Mouse (Mus musculus) liver, postnatal 0 days (tissue): ENCODE measurements at regions not wholly inside any gene's neighbourhood (a gene's known extent, or its start where the extent isn't known, plus 50 kb on each side); places are given as distances from the start of the nearest gene placed in this dataset.

Source experiments
- ATAC-seq: fragments of 200-750 bp; cut with Nextera tagmentation; 2 replicates; pipeline ENCODE4 v1.8.0; 2017; ENCODE audit warnings: mild to moderate bottlenecking, moderate library complexity
- DNase-seq: peaks from one replicate; pipeline ENCODE4 v3.0.0-alpha.2; 2016
- H3K27ac ChIP-seq: fragments of 300-500 bp; sonication (generic); 2 replicates; pipeline ENCODE4 v1.5.1; 2014; ENCODE audit warnings: antibody characterized with exemption, moderate library complexity, mild to moderate bottlenecking, low read depth
- H3K27me3 ChIP-seq: fragments of 300-500 bp; sonication (generic); 2 replicates; pipeline ENCODE4 v1.6.1; 2014; ENCODE audit warnings: low read length, control low read depth, mixed read lengths; ENCODE audit not compliant: insufficient read depth
- H3K36me3 ChIP-seq: fragments of 300-500 bp; sonication (generic); replicated peaks from 2 replicates; pipeline ENCODE4 v1.6.1; 2014; ENCODE audit warnings: mild to moderate bottlenecking, control low read depth, low read length, moderate library complexity, mixed read lengths; ENCODE audit not compliant: insufficient read depth
- H3K4me1 ChIP-seq: fragments of 300-500 bp; sonication (generic); 2 replicates; pipeline ENCODE4 v1.6.1; 2014; ENCODE audit warnings: antibody characterized with exemption, mild to moderate bottlenecking, control low read depth; ENCODE audit not compliant: insufficient read depth
- H3K4me2 ChIP-seq: fragments of 300-500 bp; sonication (generic); 2 replicates; pipeline ENCODE4 v1.6.1; 2014; ENCODE audit warnings: low read depth, mild to moderate bottlenecking, low read length, moderate library complexity, mixed read lengths
- H3K4me3 ChIP-seq: fragments of 300-500 bp; sonication (generic); 2 replicates; pipeline ENCODE4 v1.5.1; 2014; ENCODE audit warnings: low read depth, low read length
- H3K9ac ChIP-seq: fragments of 300-500 bp; sonication (generic); replicated peaks from 2 replicates; pipeline ENCODE4 v1.6.1; 2014; ENCODE audit warnings: mild to moderate bottlenecking, moderate library complexity
- H3K9me3 ChIP-seq: fragments of 300-500 bp; sonication (generic); 2 replicates; pipeline ENCODE4 v1.6.1; 2016; ENCODE audit warnings: mild to moderate bottlenecking, control low read depth, low read length, mixed read lengths
- CTCF ChIP-seq: sonication (generic); IDR thresholded peaks from 2 replicates; pipeline ENCODE4 v1.5.1; 2016; ENCODE audit warnings: antibody characterized with exemption, low read depth
- EP300 ChIP-seq: IDR thresholded peaks from 2 replicates; pipeline ENCODE4 v1.6.1; 2016; ENCODE audit warnings: antibody characterized with exemption, low read depth, mild to moderate bottlenecking
- WGBS: fragments of 180-500 bp; shearing (Covaris S2); extraction: QIAGEN DNeasy Blood & Tissue Kit; methylation state at CpG from one replicate; pipeline ENCODE4 v1.1.7; 2014; ENCODE audit not compliant: insufficient replicate concordance; 5-methylcytosine and 5-hydroxymethylcytosine counted together

- no peak for TF ChIP-seq CTCF
- no peak for TF ChIP-seq EP300
- H3K4me2 ChIP-seq: no peak overlapping the region
- no peaks in the 10 kb centered on the region for H3K9me3 ChIP-seq
- 59% methylated on average over 2 of the region's 2 CpGs for WGBS
- no peak overlapping the region for H3K27ac ChIP-seq
- ATAC-seq (no peak), DNase-seq (no peak)
- H3K4me3 ChIP-seq: no peak overlapping the region
- H3K36me3 ChIP-seq: no peaks in the 10 kb centered on the region
- H3K9ac ChIP-seq: no peak overlapping the region
- H3K4me1 ChIP-seq: no peaks in the 10 kb centered on the region
- H3K27me3 ChIP-seq: no peaks in the 10 kb centered on the region
These were observed 569.6 kb downstream of the Rapgef2 start for GRCm38 (mm10) chr3:78716691-78717090.

DNA sequence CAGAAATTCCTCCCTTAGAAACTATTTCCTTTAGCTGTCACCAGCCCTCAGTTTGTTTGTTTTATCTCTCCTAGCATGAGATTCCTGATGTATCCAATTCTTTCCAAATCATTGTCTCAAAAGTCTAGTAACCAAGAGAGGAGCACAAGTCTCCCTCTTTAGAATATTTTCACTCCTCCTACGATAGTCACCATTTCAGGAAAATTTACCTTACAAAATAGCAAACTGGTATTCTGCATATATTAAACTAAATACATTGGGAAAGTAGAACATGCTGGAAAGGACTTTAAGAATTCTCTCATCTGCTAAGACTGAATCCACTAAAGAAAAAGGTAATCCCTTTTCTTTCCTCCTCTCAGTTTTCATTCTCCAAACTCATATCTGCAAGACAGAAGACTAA, 578.6 kb downstream of the Rapgef2 start:
- TF ChIP-seq CTCF: no peak
- no peak for TF ChIP-seq EP300
- Histone ChIP-seq H3K9ac (no peak overlapping the region), H3K27me3 (no peaks in the 10 kb centered on the region), H3K4me1 (no peaks in the 10 kb centered on the region), H3K9me3 (no peaks in the 10 kb centered on the region), H3K4me2 (no peak overlapping the region), H3K36me3 (no peaks in the 10 kb centered on the region), H3K4me3 (no peak overlapping the region), H3K27ac (no peak overlapping the region)
- WGBS: 53% methylated on average over 1 of the region's 1 CpGs
- no peak for DNase-seq
- no peak for ATAC-seq

GRCm38 (mm10) chr3:78698936-78699335, 587.4 kb downstream of the Rapgef2 start:
- Histone ChIP-seq H3K4me1 (no peaks in the 10 kb centered on the region), H3K4me3 (no peak overlapping the region), H3K9ac (no peak overlapping the region), H3K27ac (no peak overlapping the region), H3K36me3 (no peaks in the 10 kb centered on the region), H3K27me3 (no peaks in the 10 kb centered on the region), H3K9me3 (no peaks in the 10 kb centered on the region), H3K4me2 (no peak overlapping the region)
- TF ChIP-seq EP300 (no peak), CTCF (no peak)
- DNase-seq: no peak
- ATAC-seq: no peak
- WGBS: 58% methylated on average over 5 of the region's 5 CpGs

DNA sequence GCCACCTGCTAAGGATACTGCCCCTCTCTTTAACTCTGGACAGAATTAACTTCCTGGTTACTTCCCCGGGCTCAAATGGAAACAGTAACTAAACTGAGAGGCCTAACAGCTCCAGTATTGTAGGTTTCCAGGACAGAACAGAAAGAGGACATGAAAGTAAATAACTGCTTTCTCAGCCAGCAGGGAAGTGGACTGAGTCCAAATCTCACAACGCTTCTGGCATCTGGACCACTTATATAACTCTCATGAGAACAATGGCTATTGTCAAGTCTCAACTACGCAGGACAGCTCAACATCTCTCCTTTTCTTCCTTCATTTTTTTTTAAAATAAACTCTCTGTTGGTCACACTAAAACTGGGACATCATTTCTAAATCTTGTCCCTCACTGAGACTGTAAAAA, 594.8 kb downstream of the Rapgef2 start:
- Histone ChIP-seq H3K9ac (no peak overlapping the region), H3K4me2 (no peak overlapping the region), H3K36me3 (no peaks in the 10 kb centered on the region), H3K27me3 (no peaks in the 10 kb centered on the region), H3K9me3 (no peaks in the 10 kb centered on the region), H3K27ac (no peak overlapping the region), H3K4me1 (no peaks in the 10 kb centered on the region), H3K4me3 (no peak overlapping the region)
- ATAC-seq: no peak
- no peak for TF ChIP-seq EP300
- no peak for TF ChIP-seq CTCF
- 44% methylated on average over 3 of the region's 3 CpGs for WGBS
- no peak for DNase-seq

DNA sequence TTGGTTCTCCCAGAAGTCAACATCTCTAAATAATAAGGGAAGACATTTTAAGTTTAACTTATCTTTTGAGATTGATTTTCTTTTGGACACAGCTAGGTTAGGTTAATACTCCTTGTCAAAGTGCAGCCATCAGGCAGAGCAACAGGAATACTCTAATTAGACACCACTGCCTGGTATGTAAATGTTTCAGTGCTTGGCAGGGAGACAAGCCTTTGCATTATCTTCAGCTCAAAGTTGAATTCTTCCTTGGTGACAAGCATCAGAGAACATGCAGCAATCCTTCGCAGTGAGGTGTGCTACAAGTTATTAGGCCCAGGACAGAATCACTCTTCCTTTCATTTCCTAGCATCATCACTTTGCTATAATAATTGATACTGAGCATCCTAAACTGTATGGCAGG, 608.7 kb downstream of the Rapgef2 start:
- H3K4me2 ChIP-seq: no peak overlapping the region
- H3K4me1 ChIP-seq: no peaks in the 10 kb centered on the region
- H3K4me3 ChIP-seq: no peak overlapping the region
- H3K9me3 ChIP-seq: no peaks in the 10 kb centered on the region
- no peak overlapping the region for H3K9ac ChIP-seq
- no peak for DNase-seq
- 89% methylated on average over 1 of the region's 1 CpGs for WGBS
- no peak overlapping the region for H3K27ac ChIP-seq
- no peaks in the 10 kb centered on the region for H3K27me3 ChIP-seq
- no peaks in the 10 kb centered on the region for H3K36me3 ChIP-seq
- no peak for TF ChIP-seq CTCF
- no peak for TF ChIP-seq EP300
- no peak for ATAC-seq

GRCm38 (mm10) chr3:78676806-78677205, 609.5 kb downstream of the Rapgef2 start:
- Histone ChIP-seq H3K4me3 (no peak overlapping the region), H3K27ac (no peak overlapping the region), H3K4me2 (no peak overlapping the region), H3K36me3 (no peaks in the 10 kb centered on the region), H3K9ac (no peak overlapping the region), H3K4me1 (no peaks in the 10 kb centered on the region), H3K9me3 (no peaks in the 10 kb centered on the region), H3K27me3 (no peaks in the 10 kb centered on the region)
- TF ChIP-seq EP300: no peak
- TF ChIP-seq CTCF: no peak
- ATAC-seq (no peak), DNase-seq (no peak)
- WGBS: 79% methylated on average over 2 of the region's 2 CpGs

DNA sequence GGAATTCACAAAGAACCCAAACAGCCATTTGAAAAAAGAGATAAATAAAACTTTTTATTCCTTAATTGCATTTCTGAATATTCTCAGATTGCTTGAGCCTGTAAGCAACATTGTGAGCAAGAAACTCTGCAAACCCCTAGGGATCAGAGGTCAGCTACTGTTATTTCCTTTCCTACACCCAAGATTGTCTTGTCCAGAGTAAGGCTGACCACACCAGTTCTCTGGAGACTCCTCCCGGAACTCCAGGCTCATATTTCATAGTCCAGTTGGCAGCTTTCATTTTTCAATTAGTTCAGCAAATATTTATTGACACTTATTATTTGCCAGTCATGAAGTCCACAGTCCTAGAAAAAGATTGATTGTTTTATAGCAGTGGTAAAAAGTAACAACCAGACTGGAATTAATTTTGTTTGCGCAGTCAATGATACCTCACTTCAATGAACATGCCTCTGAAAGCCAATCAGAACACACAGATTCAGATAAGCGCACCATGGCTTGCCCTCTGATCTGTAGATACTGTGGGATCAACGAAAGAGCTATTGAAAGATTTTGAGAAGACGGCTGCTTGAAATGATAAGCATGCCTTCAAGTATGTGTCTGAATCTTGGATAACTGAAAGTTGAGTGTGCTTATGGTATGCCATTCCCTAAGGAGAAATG, 611.7 kb downstream of the Rapgef2 start:
- DNase-seq (no peak), ATAC-seq (no peak)
- WGBS: 71% methylated on average over 5 of the region's 5 CpGs

More for the DNA sequence above, 611.7 kb downstream of the Rapgef2 start:
- H3K27me3 ChIP-seq: no peaks in the 10 kb centered on the region
- no peaks in the 10 kb centered on the region for H3K36me3 ChIP-seq
- no peak overlapping the region for H3K4me2 ChIP-seq
- no peaks in the 10 kb centered on the region for H3K9me3 ChIP-seq
- H3K4me3 ChIP-seq: no peak overlapping the region
- no peaks in the 10 kb centered on the region for H3K4me1 ChIP-seq
- no peak overlapping the region for H3K27ac ChIP-seq
- no peak overlapping the region for H3K9ac ChIP-seq
- no peak for TF ChIP-seq EP300
- TF ChIP-seq CTCF: no peak
